Mouse (Mus musculus): Measurements from ENCODE around the gene Cand2. TPM values are rescaled to one million over a fixed set of nuclear protein-coding genes. Genes with fewer than 3 reads are reported as not detected.

Cand2 gene
- 2.3 TPM for polyA plus RNA-seq (2014; fragmentation: Illumina TruSeq; extraction: RNeasy Lipid Tissue Mini Kit (QIAGEN cat#74804); ENCODE audit: low read depth, low replicate concordance)

GRCm38 (mm10) chr6:115774501-115774921 lies at the start of gene Cand2:
TSS of gene Cand2 (plus strand) at chr6:115774538.

GRCm38 (mm10) chr6:115761995-115762756 lies 12.2 kb upstream of the Cand2 start, which contains the start of gene Tmem40:
TSS of gene Tmem40 (minus strand) at chr6:115762410.

DNA sequence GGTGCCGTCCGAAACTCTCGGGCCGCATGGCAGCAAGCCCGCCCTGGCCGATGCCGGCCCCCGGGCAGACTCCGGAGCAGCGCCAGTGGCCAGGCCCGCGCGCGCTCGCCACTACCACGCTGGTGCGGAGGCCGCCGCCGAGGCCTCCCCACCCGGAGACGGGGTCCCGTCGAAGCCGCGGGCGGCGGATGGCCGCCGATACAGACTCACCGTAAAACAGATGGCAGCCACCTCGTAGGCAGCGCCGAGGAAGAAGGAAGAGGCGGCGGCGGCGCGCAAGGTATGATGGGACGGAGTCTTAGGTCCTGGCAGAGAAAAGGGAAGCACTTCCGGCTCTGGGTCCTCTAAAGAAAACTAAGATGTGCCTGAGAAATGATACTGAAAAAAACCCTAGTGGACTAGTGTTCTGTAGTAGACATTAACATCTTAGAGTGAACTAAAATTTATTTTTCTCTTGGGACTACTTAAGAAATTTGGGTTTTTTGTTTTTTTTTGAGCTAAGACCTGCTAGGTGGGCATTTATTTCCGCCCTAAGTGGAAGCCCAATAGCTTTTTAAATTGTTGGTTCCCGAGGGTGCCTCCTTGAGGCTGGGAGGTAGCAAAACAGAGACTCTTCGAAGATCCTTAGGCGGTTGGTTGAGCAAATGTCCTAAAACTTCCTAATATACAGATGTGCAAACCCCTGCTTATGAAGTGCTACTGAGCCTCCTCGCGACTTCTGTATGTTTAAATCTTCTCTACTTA lies 34.3 kb downstream of the Cand2 start, which contains the start of gene Rpl32:
Gene Rpl32 (minus strand): TSS at position 260 of the 744 bp plus-strand sequence.

DNA sequence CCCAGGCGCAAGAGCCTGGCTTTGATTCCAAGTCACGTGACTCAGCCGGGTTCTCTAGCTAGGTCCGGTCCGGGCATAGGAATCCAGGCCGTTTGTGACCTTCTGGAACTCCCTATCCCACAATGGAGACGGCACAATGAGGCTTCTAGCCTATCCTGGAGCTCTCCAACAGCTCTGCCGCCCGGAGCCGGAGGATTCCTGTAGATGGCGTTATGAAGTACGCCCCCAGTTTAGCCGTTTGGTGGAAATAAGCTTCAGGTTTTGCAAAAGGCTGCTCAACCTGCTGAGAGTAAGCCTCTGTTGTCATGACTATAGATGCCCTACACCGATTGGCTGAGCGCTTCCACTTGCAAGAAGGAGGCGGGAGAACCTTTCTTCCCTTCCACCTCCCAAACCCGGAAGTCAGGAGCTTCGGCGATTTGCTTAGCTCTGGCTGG lies 63.8 kb downstream of the Cand2 start, which contains the start of gene Efcab12:
Gene Efcab12 (minus strand): TSS at position 252 of the 437 bp plus-strand sequence.

DNA sequence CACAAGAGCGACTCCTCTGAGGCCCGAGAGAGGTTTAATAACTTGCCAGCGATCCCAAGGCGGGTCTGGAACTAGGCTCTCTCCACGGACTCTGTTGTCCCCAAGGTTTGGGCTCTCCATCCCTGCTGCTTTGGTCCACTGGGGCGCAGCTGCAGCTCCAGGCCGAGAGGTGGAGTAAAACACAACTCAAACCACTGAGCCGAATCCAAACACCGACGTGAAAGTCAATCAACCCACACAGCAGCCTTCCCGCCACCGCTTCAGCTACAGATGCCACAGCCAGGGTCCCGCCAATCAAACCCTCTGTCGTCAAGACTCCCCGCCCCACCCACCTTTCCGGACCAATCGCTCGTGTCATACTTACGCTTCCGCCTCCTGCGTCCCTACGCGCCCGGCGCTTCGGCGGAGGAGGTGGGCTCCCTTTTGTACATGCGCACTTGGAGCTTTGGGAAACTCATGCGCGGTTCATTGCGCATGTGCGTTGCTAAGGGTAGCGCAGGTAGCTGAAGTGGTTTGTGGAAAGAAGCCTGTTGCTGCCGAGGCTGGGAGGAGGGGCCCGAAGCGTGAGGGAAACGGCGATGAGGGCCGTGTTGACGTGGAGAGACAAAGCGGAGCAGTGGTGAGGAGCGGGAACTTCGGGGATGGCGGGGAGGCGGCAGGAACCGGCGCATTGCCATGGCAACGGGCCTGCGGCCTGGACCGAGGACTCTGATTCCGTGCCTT lies 78.9 kb downstream of the Cand2 start, which contains the start of the genes Mbd4 and Ift122:
Gene Mbd4 (minus strand): TSS at position 281 of the 723 bp plus-strand sequence.
Gene Ift122 (plus strand): TSS at position 380 of the 723 bp plus-strand sequence.

Other genes starting within 250 kb of the Cand2 start
- gene Tsen2, start 229.9 kb upstream of the Cand2 start, polyA plus RNA-seq (2014; fragmentation: Illumina TruSeq; extraction: RNeasy Lipid Tissue Mini Kit (QIAGEN cat#74804); ENCODE audit: low read depth, low replicate concordance) = 1.1 TPM
- 14.4 TPM for gene Mkrn2os, start 182.0 kb upstream of the Cand2 start, polyA plus RNA-seq (2014; fragmentation: Illumina TruSeq; extraction: RNeasy Lipid Tissue Mini Kit (QIAGEN cat#74804); ENCODE audit: low read depth, low replicate concordance)
- 7.2 TPM for gene Mkrn2, start 172.6 kb upstream of the Cand2 start, polyA plus RNA-seq (2014; fragmentation: Illumina TruSeq; extraction: RNeasy Lipid Tissue Mini Kit (QIAGEN cat#74804); ENCODE audit: low read depth, low replicate concordance)
- 59.6 TPM for gene Raf1, start 97.9 kb upstream of the Cand2 start, polyA plus RNA-seq (2014; fragmentation: Illumina TruSeq; extraction: RNeasy Lipid Tissue Mini Kit (QIAGEN cat#74804); ENCODE audit: low read depth, low replicate concordance)
- not detected for gene Tmem40, start 12.1 kb upstream of the Cand2 start, polyA plus RNA-seq (2014; fragmentation: Illumina TruSeq; extraction: RNeasy Lipid Tissue Mini Kit (QIAGEN cat#74804); ENCODE audit: low read depth, low replicate concordance)
- 203 TPM for gene Rpl32, start 34.2 kb downstream of the Cand2 start, polyA plus RNA-seq (2014; fragmentation: Illumina TruSeq; extraction: RNeasy Lipid Tissue Mini Kit (QIAGEN cat#74804); ENCODE audit: low read depth, low replicate concordance)
- not detected for gene Efcab12, start 63.9 kb downstream of the Cand2 start, polyA plus RNA-seq (2014; fragmentation: Illumina TruSeq; extraction: RNeasy Lipid Tissue Mini Kit (QIAGEN cat#74804); ENCODE audit: low read depth, low replicate concordance)
- 7.8 TPM for gene Mbd4, start 78.8 kb downstream of the Cand2 start, polyA plus RNA-seq (2014; fragmentation: Illumina TruSeq; extraction: RNeasy Lipid Tissue Mini Kit (QIAGEN cat#74804); ENCODE audit: low read depth, low replicate concordance)
- gene Ift122, start 78.9 kb downstream of the Cand2 start, polyA plus RNA-seq (2014; fragmentation: Illumina TruSeq; extraction: RNeasy Lipid Tissue Mini Kit (QIAGEN cat#74804); ENCODE audit: low read depth, low replicate concordance) = 3.0 TPM
- gene Rho, start 157.2 kb downstream of the Cand2 start, polyA plus RNA-seq (2014; fragmentation: Illumina TruSeq; extraction: RNeasy Lipid Tissue Mini Kit (QIAGEN cat#74804); ENCODE audit: low read depth, low replicate concordance) = not detected
- gene H1foo, start 170.4 kb downstream of the Cand2 start, polyA plus RNA-seq (2014; fragmentation: Illumina TruSeq; extraction: RNeasy Lipid Tissue Mini Kit (QIAGEN cat#74804); ENCODE audit: low read depth, low replicate concordance) = not detected
- gene Plxnd1, start 220.5 kb downstream of the Cand2 start, polyA plus RNA-seq (2014; fragmentation: Illumina TruSeq; extraction: RNeasy Lipid Tissue Mini Kit (QIAGEN cat#74804); ENCODE audit: low read depth, low replicate concordance) = 2.2 TPM